Mouse (Mus musculus): ENCODE measurements at regions not wholly inside any gene's neighbourhood (a gene's known extent, or its start where the extent isn't known, plus 50 kb on each side); places are given as distances from the start of the nearest gene placed in this dataset.

DNA sequence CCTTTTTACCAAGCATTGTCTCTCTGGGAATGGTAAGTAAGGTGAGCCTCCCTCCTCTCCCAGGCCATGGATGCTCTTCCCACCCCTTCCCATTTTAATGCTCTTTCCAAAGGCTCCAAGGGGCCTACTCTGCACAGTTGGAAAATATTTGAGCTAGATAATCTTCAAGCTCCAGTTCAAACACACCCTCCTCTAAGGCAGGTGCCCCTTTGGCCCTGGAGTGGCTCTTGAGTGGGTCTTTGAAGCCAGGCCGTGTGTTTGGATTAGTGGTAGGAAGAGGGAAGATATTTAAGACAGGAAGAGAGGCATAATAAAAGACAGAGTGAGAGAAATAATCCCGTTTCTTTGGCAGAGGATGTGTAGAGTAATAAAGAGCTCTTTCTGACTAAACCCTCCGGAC is 59.9 kb upstream of the Lyplal1 start:
- H3K27ac ChIP-seq (ENCODE audit: low read depth, low read length): no peak overlapping the region
- H3K9ac ChIP-seq (ENCODE audit: low read depth, low read length): no peak overlapping the region
- no peak overlapping the region for H3K4me2 ChIP-seq (replicated peaks; ENCODE audit: low read depth, low read length)
- H3K36me3 ChIP-seq (ENCODE audit: control insufficient read depth, insufficient read depth, low read length): no peaks in the 10 kb centered on the region
- 52% methylated on average over 3 of the region's 3 CpGs for WGBS
- no peaks in the 10 kb centered on the region for H3K9me3 ChIP-seq (ENCODE audit: control insufficient read depth, low read length)
- no peak for ATAC-seq (ENCODE audit: low FRiP score, low TSS enrichment)
- H3K4me3 ChIP-seq (ENCODE audit: low read length): no peak overlapping the region
- 0 out of 2 replicates have a peak, but pooled peaks cover 3% of the 10 kb centered on the region for H3K4me1 ChIP-seq (ENCODE audit: control insufficient read depth, insufficient read depth, low read length)
- no peaks in the 10 kb centered on the region for H3K27me3 ChIP-seq (ENCODE audit: control insufficient read depth, insufficient read depth, low read length)

- Histone ChIP-seq H3K36me3 (ENCODE audit: control insufficient read depth, insufficient read depth, low read length) (no peaks in the 10 kb centered on the region), H3K9ac (ENCODE audit: low read depth, low read length) (no peak overlapping the region), H3K27me3 (ENCODE audit: control insufficient read depth, insufficient read depth, low read length) (no peaks in the 10 kb centered on the region), H3K4me2 (replicated peaks; ENCODE audit: low read depth, low read length) (no peak overlapping the region), H3K4me1 (ENCODE audit: control insufficient read depth, insufficient read depth, low read length) (no peaks in the 10 kb centered on the region), H3K9me3 (ENCODE audit: control insufficient read depth, low read length) (no peaks in the 10 kb centered on the region), H3K4me3 (ENCODE audit: low read length) (no peak overlapping the region), H3K27ac (ENCODE audit: low read depth, low read length) (no peak overlapping the region)
- WGBS: 56% methylated on average over 8 of the region's 8 CpGs
- no peak for ATAC-seq (ENCODE audit: low FRiP score, low TSS enrichment)
Measured at GRCm38 (mm10) chr1:186173472-186174014, 56.4 kb upstream of the Lyplal1 start.

DNA sequence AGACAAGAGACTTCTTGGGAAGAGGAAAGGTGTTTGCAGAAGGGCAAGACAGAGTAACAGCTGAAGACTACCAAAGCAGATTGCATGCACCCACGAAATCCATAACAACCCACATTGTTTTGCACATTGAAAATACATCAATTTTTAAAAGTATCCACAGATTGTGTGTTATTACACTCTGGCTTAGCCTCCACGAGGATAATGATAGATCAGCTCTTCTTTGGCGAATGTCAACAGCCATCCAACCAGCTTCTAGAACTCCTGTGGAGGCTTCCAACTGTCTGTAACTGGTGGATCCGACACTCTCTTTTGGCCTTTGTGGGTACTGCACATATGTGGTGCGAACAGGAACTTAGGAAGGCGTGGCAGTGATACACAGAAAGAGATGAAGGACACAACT is 54.6 kb upstream of the Lyplal1 start:
- Histone ChIP-seq H3K36me3 (ENCODE audit: control insufficient read depth, insufficient read depth, low read length) (no peaks in the 10 kb centered on the region), H3K4me3 (ENCODE audit: low read length) (no peak overlapping the region), H3K9me3 (ENCODE audit: control insufficient read depth, low read length) (no peaks in the 10 kb centered on the region), H3K4me2 (replicated peaks; ENCODE audit: low read depth, low read length) (no peak overlapping the region), H3K27me3 (ENCODE audit: control insufficient read depth, insufficient read depth, low read length) (no peaks in the 10 kb centered on the region), H3K27ac (ENCODE audit: low read depth, low read length) (no peak overlapping the region), H3K9ac (ENCODE audit: low read depth, low read length) (no peak overlapping the region), H3K4me1 (ENCODE audit: control insufficient read depth, insufficient read depth, low read length) (no peaks in the 10 kb centered on the region)
- 92% methylated on average over 6 of the region's 6 CpGs for WGBS
- ATAC-seq (ENCODE audit: low FRiP score, low TSS enrichment): no peak

Data from kidney, embryonic 14.5 days (tissue).